Mouse (Mus musculus): ENCODE measurements around the gene Bhmt2. TPM values are rescaled to one million over a fixed set of nuclear protein-coding genes. Genes with fewer than 3 reads are reported as not detected.

The Bhmt2 gene
- polyA plus RNA-seq, 2 experiments, result 0.06 TPM; not detected in 1

DNA sequence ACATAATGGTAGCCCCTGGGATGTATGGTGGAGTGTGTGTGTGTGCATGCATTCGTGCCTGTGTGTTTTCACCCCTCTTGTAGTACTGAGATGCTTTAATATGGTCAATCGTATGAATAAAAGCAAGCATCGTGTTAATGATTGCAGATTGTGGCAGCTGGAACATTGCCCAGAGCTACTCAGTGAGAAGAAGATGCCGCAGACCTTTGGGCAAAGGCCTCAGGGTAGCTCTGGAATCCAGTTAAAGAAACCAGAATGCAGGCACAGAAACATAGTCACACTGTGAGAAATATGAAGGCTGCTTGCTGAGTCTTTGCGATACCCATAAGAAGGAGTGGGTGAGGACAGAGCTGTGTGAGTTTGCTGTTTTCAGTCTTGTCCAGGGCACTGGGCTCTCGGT, 24.8 kb upstream of the Bhmt2 start:
- TF ChIP-seq POLR2A (IDR thresholded peaks at IDR 0.05; ENCODE audit: borderline replicate concordance, extremely low read depth, insufficient read depth, insufficient read length), result no peak
- H3K36me3 ChIP-seq (ENCODE audit: control insufficient read depth, insufficient read depth, low read length), result no peaks in the 10 kb centered on the region
- no peak overlapping the region for H3K27ac ChIP-seq (replicated peaks; ENCODE audit: low read depth, low read length)
- no peak overlapping the region for H3K9ac ChIP-seq (ENCODE audit: low read depth, low read length, severe bottlenecking)
- DNase-seq (ENCODE audit: low spot score) (no peak), ATAC-seq (ENCODE audit: low FRiP score, low read depth) (no peak)
- no peaks in the 10 kb centered on the region for H3K27me3 ChIP-seq (ENCODE audit: control insufficient read depth, insufficient read depth, low read length)
- WGBS, result 69% methylated on average over 6 of the region's 6 CpGs
- H3K9me3 ChIP-seq (ENCODE audit: control insufficient read depth, low read length), result no peaks in the 10 kb centered on the region
- H3K4me2 ChIP-seq (replicated peaks; ENCODE audit: low read depth, low read length, severe bottlenecking), result no peak overlapping the region
- H3K4me1 ChIP-seq (ENCODE audit: control insufficient read depth, insufficient read depth, low read length), result no peaks in the 10 kb centered on the region
- no peak overlapping the region for H3K4me3 ChIP-seq (replicated peaks; ENCODE audit: low read length)

- no peak for DNase-seq (ENCODE audit: low spot score)
- Histone ChIP-seq H3K36me3 (ENCODE audit: control insufficient read depth, insufficient read depth, low read length) (no peaks in the 10 kb centered on the region), H3K4me3 (replicated peaks; ENCODE audit: low read length) (no peak overlapping the region), H3K27ac (replicated peaks; ENCODE audit: low read depth, low read length) (no peak overlapping the region), H3K9ac (ENCODE audit: low read depth, low read length, severe bottlenecking) (no peak overlapping the region), H3K4me2 (replicated peaks; ENCODE audit: low read depth, low read length, severe bottlenecking) (no peak overlapping the region), H3K27me3 (ENCODE audit: control insufficient read depth, insufficient read depth, low read length) (no peaks in the 10 kb centered on the region), H3K9me3 (ENCODE audit: control insufficient read depth, low read length) (no peaks in the 10 kb centered on the region), H3K4me1 (ENCODE audit: control insufficient read depth, insufficient read depth, low read length) (no peaks in the 10 kb centered on the region)
- no peak for ATAC-seq (ENCODE audit: low FRiP score, low read depth)
- WGBS, result 96% methylated on average over 1 of the region's 1 CpGs
- no peak for TF ChIP-seq POLR2A (IDR thresholded peaks at IDR 0.05; ENCODE audit: borderline replicate concordance, extremely low read depth, insufficient read depth, insufficient read length)
Measured at GRCm38 (mm10) chr13:93690821-93691220, 16.7 kb upstream of the Bhmt2 start.

- Histone ChIP-seq H3K27me3 (ENCODE audit: control insufficient read depth, insufficient read depth, low read length) (no peaks in the 10 kb centered on the region), H3K4me1 (ENCODE audit: control insufficient read depth, insufficient read depth, low read length) (no peaks in the 10 kb centered on the region), H3K36me3 (ENCODE audit: control insufficient read depth, insufficient read depth, low read length) (no peaks in the 10 kb centered on the region), H3K4me3 (replicated peaks; ENCODE audit: low read length) (no peak overlapping the region), H3K9ac (ENCODE audit: low read depth, low read length, severe bottlenecking) (no peak overlapping the region), H3K27ac (replicated peaks; ENCODE audit: low read depth, low read length) (no peak overlapping the region), H3K4me2 (replicated peaks; ENCODE audit: low read depth, low read length, severe bottlenecking) (no peak overlapping the region), H3K9me3 (ENCODE audit: control insufficient read depth, low read length) (no peaks in the 10 kb centered on the region)
- DNase-seq (ENCODE audit: low spot score), result no peak
- WGBS, result 96% methylated on average over 3 of the region's 3 CpGs
- TF ChIP-seq POLR2A (IDR thresholded peaks at IDR 0.05; ENCODE audit: borderline replicate concordance, extremely low read depth, insufficient read depth, insufficient read length), result no peak
- no peak for ATAC-seq (ENCODE audit: low FRiP score, low read depth)
Measured at GRCm38 (mm10) chr13:93689566-93689965, 15.5 kb upstream of the Bhmt2 start.

DNA sequence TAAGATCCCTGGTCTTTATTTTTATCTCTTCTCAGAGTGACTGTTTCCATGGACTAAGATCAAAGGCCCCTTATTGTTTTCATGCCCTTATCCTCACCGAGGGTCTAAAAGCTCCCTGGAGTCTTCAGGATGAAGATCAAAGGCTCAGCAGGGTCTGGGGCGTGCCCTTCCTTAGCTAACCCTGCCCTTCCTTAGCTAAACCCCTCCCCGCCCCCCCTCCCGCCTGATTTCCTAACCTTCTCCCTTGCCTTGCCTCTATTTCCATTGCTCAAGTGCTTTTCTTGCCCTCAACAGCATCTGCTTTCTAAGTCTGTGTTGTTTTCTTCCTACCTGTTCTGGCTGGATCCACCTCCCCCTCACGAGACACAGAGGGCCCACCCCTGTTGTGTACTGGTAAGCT, 13.2 kb upstream of the Bhmt2 start:
- Histone ChIP-seq H3K4me1 (ENCODE audit: control insufficient read depth, insufficient read depth, low read length) (no peaks in the 10 kb centered on the region), H3K9ac (ENCODE audit: low read depth, low read length, severe bottlenecking) (no peak overlapping the region)
- WGBS, result 15% methylated on average over 5 of the region's 5 CpGs

DNA sequence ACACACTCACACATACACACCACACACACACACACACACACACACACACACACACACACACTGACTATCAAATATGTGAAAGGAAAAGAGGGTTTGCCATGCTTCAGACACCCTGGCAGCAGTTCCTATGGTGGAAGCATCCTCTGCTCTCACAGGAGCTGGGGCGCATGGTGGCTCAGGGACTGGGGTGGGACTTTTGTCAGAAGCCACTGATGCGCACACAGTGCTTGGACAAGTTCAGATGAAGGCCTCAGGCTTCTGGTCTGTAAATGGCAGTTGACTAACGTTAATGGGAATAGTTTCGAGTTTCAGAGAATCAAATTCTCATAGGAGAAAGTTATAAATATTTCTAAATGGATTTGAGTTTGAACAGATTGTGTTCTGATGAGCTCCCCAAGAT, 11.1 kb upstream of the Bhmt2 start:
- Histone ChIP-seq H3K4me2 (replicated peaks; ENCODE audit: low read depth, low read length, severe bottlenecking) (no peak overlapping the region), H3K27ac (replicated peaks; ENCODE audit: low read depth, low read length) (no peak overlapping the region), H3K9ac (ENCODE audit: low read depth, low read length, severe bottlenecking) (no peak overlapping the region), H3K4me1 (ENCODE audit: control insufficient read depth, insufficient read depth, low read length) (no peaks in the 10 kb centered on the region), H3K36me3 (ENCODE audit: control insufficient read depth, insufficient read depth, low read length) (no peaks in the 10 kb centered on the region), H3K9me3 (ENCODE audit: control insufficient read depth, low read length) (no peaks in the 10 kb centered on the region), H3K27me3 (ENCODE audit: control insufficient read depth, insufficient read depth, low read length) (no peaks in the 10 kb centered on the region), H3K4me3 (replicated peaks; ENCODE audit: low read length) (no peak overlapping the region)
- 76% methylated on average over 4 of the region's 4 CpGs for WGBS
- no peak for DNase-seq (ENCODE audit: low spot score)
- TF ChIP-seq POLR2A (IDR thresholded peaks at IDR 0.05; ENCODE audit: borderline replicate concordance, extremely low read depth, insufficient read depth, insufficient read length), result no peak
- ATAC-seq (ENCODE audit: low FRiP score, low read depth), result no peak

More for the DNA sequence above, 13.2 kb upstream of the Bhmt2 start:
- no peak for TF ChIP-seq POLR2A (IDR thresholded peaks at IDR 0.05; ENCODE audit: borderline replicate concordance, extremely low read depth, insufficient read depth, insufficient read length)
- Histone ChIP-seq H3K27ac (replicated peaks; ENCODE audit: low read depth, low read length) (no peak overlapping the region), H3K4me2 (replicated peaks; ENCODE audit: low read depth, low read length, severe bottlenecking) (no peak overlapping the region), H3K36me3 (ENCODE audit: control insufficient read depth, insufficient read depth, low read length) (no peaks in the 10 kb centered on the region), H3K27me3 (ENCODE audit: control insufficient read depth, insufficient read depth, low read length) (no peaks in the 10 kb centered on the region), H3K4me3 (replicated peaks; ENCODE audit: low read length) (no peak overlapping the region), H3K9me3 (ENCODE audit: control insufficient read depth, low read length) (no peaks in the 10 kb centered on the region)
- ATAC-seq (ENCODE audit: low FRiP score, low read depth), result no peak
- no peak for DNase-seq (ENCODE audit: low spot score)

GRCm38 (mm10) chr13:93683336-93683735, 9.2 kb upstream of the Bhmt2 start:
- Histone ChIP-seq H3K4me1 (ENCODE audit: control insufficient read depth, insufficient read depth, low read length) (no peaks in the 10 kb centered on the region), H3K4me3 (replicated peaks; ENCODE audit: low read length) (no peak overlapping the region), H3K9me3 (ENCODE audit: control insufficient read depth, low read length) (no peaks in the 10 kb centered on the region), H3K36me3 (ENCODE audit: control insufficient read depth, insufficient read depth, low read length) (no peaks in the 10 kb centered on the region), H3K4me2 (replicated peaks; ENCODE audit: low read depth, low read length, severe bottlenecking) (no peak overlapping the region), H3K9ac (ENCODE audit: low read depth, low read length, severe bottlenecking) (no peak overlapping the region), H3K27ac (replicated peaks; ENCODE audit: low read depth, low read length) (no peak overlapping the region), H3K27me3 (ENCODE audit: control insufficient read depth, insufficient read depth, low read length) (no peaks in the 10 kb centered on the region)
- DNase-seq (ENCODE audit: low spot score), result peak; percentile 59
- TF ChIP-seq POLR2A (IDR thresholded peaks at IDR 0.05; ENCODE audit: borderline replicate concordance, extremely low read depth, insufficient read depth, insufficient read length), result no peak
- no peak for ATAC-seq (ENCODE audit: low FRiP score, low read depth)
